Mouse (Mus musculus) layer of hippocampus, postnatal 10 days (tissue): ENCODE data around the gene Rpgr. TPM values are rescaled to one million over a fixed set of nuclear protein-coding genes. Genes with fewer than 3 reads are reported as not detected.

ENCODE experiments used
- DNase-seq, 2 experiments: peaks; one replicate each; pipeline ENCODE4 v3.0.0; 2021; ENCODE audit warnings: low spot score in 2 of 2
- total RNA-seq, 2 experiments: library from RNA; stranded (reverse); gene quantifications; 2 replicates each; pipeline ENCODE4 v1.2.3; 2021

Gene Rpgr
- total RNA-seq, 2 experiments from 2014 or later: 22.1 to 23.8 TPM

- no peak for DNase-seq
These were observed 136.7 kb downstream of the Rpgr start for GRCm38 (mm10) chrX:10079981-10080380.

DNA sequence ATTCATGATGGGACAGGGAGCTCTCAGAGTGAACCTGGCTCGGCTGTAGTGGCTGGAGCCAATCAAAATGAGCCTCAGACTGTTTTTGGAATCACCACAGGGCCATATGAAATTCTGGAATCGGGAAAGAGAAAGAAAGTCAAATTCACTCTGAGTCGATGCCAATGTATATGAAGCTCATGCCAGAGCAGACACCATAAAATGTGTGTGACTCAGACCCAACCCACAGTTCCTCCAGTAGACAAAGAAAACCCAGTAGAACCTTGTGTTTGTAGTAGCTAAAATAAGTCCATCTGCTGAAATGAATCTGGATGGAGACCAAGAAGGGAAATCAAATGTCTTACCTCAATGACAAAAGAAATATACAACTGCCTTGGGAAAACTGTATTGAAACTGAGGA is 142.8 kb downstream of the Rpgr start:
- DNase-seq: no peak

DNA sequence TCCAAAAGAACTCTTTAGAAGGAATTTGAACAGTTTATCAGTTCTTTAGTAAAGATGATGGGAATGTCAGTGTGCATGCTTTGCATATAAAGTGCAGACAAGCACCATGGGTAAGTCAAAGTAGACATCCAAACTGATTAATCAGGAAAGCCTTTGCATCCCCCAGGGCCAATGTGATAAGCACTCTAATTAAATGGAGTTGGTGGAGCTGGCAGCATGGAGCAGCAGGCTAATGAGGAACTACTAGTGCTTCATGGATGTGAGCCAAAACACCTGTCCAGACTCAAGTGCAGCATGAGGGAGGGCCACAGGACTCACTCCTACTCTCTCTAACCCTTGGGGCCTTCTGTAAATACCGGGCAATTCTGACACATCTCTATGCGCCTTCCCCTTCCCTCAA is 145.2 kb downstream of the Rpgr start:
- no peak for DNase-seq

- peak; percentile 32 to 39 for DNase-seq
These were observed 146.0 kb downstream of the Rpgr start for GRCm38 (mm10) chrX:10070689-10071088.

DNA sequence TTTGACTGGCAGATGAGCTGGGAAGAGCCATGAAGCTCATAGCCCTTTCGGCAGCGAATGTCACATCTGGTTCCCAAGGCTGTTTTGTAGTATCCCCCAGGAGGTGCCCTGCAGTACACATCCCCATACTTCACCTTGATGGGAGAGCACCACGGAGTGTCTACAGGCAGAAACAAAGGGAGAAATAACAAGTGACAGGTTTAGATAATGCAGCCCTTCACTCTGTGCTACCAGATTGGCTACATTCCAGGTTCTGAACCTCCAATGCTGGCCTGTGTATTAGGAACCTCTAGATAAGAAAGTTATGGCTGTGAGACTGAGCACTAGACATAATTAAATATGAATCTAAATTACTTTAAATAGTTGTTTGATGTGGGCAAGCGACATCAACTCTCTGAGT is 147.3 kb downstream of the Rpgr start:
- DNase-seq: no peak

GRCm38 (mm10) chrX:10063781-10064180 is 152.9 kb downstream of the Rpgr start:
- no peak for DNase-seq

DNA sequence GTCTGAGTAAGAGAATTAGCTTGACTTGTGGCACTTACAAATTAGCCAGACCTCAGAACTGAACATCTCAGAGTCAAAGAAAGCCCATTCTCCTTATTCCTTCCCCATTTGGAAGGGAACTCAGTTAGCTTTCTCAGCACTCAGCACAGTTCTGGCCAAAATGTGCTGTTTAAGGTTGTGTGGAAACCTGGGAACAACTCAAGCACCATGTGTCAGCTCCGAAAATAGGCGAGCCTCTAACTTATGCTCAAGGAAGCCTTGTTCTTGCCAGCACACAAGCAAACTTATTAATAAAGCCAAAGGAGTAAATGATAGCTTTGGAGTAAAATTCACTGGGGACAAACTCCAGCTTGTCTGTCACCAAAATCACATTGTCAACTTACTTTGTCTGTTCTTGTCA is 153.4 kb downstream of the Rpgr start:
- no peak for DNase-seq

GRCm38 (mm10) chrX:10062201-10062600 is 154.5 kb downstream of the Rpgr start:
- no peak for DNase-seq

- DNase-seq: peak in 1 of 2 experiments; percentile 13
These were observed 182.1 kb downstream of the Rpgr start for GRCm38 (mm10) chrX:10034666-10035065.

Other genes starting within 250 kb of the Rpgr start
- gene Srpx, start 99.2 kb downstream of the Rpgr start, total RNA-seq: 1 to 10 TPM in 1 of 2 experiments, under 1 TPM in 1; 0.73 to 1.1 TPM
- not detected for gene Otc, start 35.4 kb upstream of the Rpgr start, total RNA-seq